Mouse (Mus musculus) layer of hippocampus, adult 18-20 months (tissue): ENCODE results near the gene Ap1m2. TPM values are rescaled to one million over a fixed set of nuclear protein-coding genes. Genes with fewer than 3 reads are reported as not detected.
"Not testable (repeated sequence)": the region's sequence is repeated elsewhere in the genome, so short reads cannot be mapped to it uniquely, and the experiment has no call there.

Experiments used
- DNase-seq, 2 experiments: peaks; one replicate each; pipeline ENCODE4 v3.0.0; 2022; ENCODE audit warnings: low spot score in 2 of 2
- total RNA-seq, 2 experiments: library from RNA; stranded (reverse); gene quantifications; 2 replicates each; pipeline ENCODE4 v1.2.3; 2021

Ap1m2 gene
- total RNA-seq, 2 experiments from 2014 or later: 0.18 to 0.30 TPM

- no peak for DNase-seq
Observed at GRCm38 (mm10) chr9:21290589-21290988, 21.5 kb downstream of the Ap1m2 start.

- DNase-seq: no peak
Observed at GRCm38 (mm10) chr9:21289337-21289671, 22.8 kb downstream of the Ap1m2 start.

- no peak for DNase-seq
Observed at GRCm38 (mm10) chr9:21288404-21289336, 23.5 kb downstream of the Ap1m2 start.

DNA sequence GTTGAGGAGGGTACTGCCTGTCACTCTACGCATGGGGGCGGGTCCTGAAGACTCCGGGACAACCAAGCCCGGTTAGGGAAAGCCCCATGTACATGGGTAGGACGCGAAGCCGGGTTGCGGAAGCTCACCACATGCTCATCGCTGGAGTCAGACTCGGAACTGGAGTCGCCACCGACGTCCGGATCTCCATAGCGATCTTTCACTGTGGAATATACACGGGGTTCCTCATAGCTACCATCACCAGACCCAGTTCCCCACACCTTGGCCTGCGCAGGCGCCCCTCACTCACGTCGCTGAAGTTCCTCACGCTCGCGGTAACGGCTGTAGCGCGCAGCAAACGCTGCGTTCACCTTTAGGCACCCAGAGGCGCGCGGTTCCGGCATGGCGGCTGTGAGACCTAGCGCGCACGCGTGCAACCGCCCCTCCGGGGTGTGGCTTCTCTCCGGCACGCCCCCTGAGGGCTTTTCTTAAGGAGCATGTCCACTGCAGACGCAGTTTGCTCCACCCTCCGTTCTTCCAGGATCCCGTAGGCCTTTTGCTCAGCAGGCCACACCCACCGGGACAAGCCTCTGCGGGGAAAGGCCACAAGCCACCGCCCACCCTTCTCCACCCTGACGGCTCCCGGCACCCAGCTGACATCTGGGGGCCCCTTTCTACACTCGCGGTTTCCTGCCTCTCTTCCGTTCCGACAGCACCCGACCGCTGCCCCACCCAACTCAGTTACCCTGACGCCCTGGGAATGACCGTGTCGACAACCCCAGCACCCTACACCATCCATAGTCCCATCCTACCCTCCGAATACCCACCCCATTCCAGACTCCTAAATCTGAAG lies 24.4 kb downstream of the Ap1m2 start, which contains the start of gene Kri1:
TSS of gene Kri1 (minus strand) at position 399 of the 832 bp plus-strand sequence.
- DNase-seq: peak; percentile 95 to 97

DNA sequence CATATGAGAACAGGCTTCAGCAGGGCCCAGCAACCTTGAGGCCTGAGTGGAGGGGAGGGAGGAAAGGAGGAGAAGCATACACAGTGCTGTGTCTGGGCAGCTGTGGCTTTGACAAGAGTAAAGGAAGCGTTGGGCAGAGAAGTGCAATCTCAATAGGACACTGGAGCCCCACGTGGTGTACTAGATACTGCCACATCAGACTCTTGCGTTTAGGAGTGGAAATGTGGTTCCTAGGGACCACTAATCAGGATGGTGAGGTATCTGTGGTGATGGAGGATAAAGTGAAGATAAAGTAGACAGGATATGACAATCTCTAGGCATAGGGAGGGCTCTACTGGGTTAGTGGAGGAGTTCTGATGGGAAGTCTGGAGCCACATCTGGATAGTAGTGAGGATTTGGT lies 25.4 kb downstream of the Ap1m2 start:
- DNase-seq: no peak

GRCm38 (mm10) chr9:21283994-21284393 lies 28.1 kb downstream of the Ap1m2 start:
- no peak for DNase-seq

GRCm38 (mm10) chr9:21283591-21283990 lies 28.5 kb downstream of the Ap1m2 start:
- DNase-seq: no peak

- no peak for DNase-seq
Observed at GRCm38 (mm10) chr9:21277776-21278175, 34.4 kb downstream of the Ap1m2 start.

GRCm38 (mm10) chr9:21276307-21276706 lies 35.8 kb downstream of the Ap1m2 start:
- no peak for DNase-seq

DNA sequence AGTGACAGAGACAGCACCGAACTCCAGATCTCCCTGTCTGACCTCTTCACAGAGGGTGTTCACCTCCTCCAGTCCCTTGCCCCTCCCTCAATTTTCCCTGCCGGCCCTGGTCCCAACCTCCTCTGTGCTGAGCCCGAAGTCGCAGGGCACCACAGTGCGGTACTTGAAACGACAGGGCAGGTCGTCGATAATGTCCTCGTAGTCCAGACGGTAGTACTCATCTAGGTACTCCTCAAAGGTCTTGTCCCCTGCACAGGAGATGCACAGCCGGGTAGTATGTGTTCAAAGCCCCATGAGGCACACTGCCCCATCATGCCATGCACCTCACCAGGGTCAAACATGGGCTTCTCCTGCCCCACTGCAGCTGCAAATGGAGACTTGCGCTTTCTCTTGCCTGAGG lies 36.4 kb downstream of the Ap1m2 start:
- DNase-seq: no peak

GRCm38 (mm10) chr9:21275013-21275710 lies 37.0 kb downstream of the Ap1m2 start:
- no peak for DNase-seq

DNA sequence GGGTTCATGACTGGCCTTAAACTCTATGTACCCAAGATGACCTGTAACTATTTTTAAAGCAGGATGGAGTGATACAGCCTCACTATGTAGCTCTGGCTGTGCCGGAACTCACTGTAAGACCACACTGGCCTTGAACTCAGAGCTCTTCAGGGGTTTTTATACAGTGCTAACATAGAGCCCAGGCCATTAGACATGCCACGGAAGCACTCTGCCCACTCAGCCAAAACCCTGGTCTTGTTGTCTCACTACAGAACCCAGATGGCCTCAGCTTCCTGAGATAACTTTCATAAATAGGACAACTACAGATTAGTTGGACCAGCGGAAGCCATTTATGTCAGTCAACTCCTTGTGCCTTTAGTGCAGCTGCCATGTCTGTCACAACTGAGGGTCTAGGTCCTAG lies 37.8 kb downstream of the Ap1m2 start:
- no peak for DNase-seq

DNA sequence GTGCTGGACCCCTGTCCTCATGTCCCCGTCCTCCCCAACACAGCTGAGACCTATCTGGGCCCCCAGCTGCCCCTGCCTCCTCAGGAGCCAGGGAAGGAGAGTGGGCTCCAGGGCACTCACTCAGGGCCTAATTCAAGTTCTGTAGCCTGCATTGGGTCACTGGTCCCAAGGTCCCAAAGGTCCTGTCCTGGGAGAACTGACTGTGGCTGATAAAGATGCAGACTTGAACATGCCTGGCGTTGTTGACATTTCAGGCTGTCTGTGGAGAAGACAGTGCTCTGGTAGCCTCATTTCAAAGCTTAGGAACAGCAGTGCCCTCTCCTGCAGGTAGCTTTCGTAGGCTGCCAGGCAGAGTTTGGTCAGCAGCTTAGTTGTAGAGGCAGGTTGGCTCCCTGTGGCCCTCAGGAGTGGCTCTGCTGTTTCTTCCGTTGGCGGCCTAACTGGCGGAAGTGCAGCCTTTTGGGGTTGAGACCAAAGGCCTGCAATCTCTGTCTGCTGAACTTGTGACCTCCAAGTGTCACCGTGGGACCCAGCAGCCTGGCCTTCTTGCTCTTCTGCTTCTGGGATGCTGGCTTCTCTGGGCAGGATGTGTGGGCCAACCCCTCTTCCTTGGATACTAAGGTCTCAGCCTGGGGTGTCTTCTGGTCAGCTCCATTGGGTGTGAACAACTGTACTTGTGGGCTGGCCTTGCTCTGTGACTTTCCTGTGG lies 38.5 kb downstream of the Ap1m2 start:
- no peak for DNase-seq

GRCm38 (mm10) chr9:21273094-21273493 lies 39.0 kb downstream of the Ap1m2 start:
- no peak for DNase-seq

DNA sequence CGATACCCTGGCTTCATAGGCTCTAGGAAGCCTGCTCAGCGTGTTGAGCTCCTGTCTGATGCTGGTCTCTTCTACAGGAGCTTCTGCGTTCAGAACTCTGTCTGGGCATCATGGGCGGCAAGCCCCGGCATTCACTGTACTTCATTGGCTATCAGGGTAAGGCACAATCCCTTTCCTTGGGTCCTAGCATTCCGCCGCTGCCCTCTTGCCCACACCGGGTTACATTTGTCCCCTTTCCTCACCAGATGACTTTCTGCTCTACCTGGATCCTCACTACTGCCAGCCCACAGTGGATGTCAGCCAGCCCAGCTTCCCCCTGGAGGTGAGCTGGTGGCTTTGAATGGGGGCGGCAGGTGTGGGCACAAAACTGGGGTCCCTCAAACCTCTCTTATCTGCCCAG lies 39.7 kb downstream of the Ap1m2 start:
- no peak for DNase-seq

DNA sequence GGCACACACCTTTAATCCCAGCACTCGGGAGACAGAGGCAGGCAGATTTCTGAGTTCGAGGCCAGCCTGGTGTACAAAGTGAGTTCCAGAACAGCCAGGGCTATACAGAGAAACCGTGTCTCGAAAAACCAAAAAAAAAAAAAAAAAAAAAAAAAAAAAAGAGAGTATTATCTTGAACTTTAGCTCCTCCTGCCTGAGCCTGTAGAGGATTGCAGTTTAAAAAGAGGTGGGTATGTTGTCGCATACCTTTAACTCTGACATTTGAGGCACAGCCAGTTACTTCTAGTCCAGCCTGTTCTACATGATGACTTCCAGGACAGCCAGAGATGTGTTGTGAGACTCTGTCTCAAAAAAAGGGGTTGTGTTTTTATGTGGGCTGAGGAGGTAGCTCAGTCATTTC lies 42.5 kb downstream of the Ap1m2 start:
- not testable (repeated sequence) for DNase-seq

- DNase-seq: no peak
Observed at GRCm38 (mm10) chr9:21268305-21268704, 43.8 kb downstream of the Ap1m2 start.

DNA sequence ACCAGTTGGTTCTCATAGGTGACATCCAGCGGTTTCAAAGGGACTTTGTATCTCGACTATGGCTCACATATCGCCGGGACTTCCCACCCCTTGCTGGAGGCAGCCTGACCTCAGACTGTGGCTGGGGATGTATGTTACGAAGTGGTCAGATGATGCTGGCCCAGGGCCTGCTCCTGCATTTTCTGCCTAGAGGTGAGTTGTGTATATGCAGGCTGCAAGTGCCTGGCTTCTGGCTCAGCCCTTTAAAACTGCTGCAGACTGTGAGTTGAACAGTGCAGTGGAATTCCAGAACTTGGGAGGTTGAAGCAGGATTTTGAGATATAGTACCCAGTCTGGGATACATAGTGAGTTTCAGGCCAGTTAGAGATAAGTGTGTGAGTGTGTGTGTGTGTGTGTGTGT lies 45.2 kb downstream of the Ap1m2 start:
- DNase-seq: no peak

DNA sequence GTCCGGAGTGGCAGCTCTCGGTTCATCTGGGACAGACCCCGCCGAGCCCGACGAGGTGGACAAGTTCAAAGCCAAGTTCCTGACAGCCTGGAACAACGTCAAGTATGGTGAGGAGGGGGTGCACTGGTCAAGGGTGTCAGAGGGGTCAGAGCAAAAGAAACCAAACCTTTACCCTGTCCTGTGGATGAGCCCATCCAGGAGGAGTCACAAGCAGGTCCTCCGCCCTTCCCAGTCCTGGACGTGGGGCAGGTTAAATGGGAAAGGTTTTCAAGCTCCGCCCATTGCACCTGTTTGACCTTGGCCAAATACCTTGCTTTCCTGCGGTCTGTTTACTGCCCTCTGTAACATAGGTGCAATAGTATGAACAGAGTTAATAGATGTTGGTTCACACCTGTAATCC lies 46.5 kb downstream of the Ap1m2 start:
- no peak for DNase-seq

- peak; percentile 97 for DNase-seq
Observed at GRCm38 (mm10) chr9:21265000-21265561, 47.1 kb downstream of the Ap1m2 start, which contains the start of gene Atg4d. Gene Atg4d (plus strand): TSS chr9:21265293.
